Mouse (Mus musculus) G1E (cell line): ENCODE measurements around the gene Kif3b.

Source experiments
- CTCF ChIP-seq: IDR thresholded peaks from 2 replicates; pipeline ENCODE4 v1.5.1; 2012; ENCODE audit warnings: low read depth, low read length, inconsistent platforms, mixed read lengths
- GATA1 ChIP-seq: IDR thresholded peaks from 2 replicates; pipeline ENCODE4 v1.6.1; 2012; ENCODE audit warnings: borderline replicate concordance, low read length, inconsistent platforms, mixed read lengths
- POLR2AphosphoS5 ChIP-seq: IDR thresholded peaks from 2 replicates; pipeline ENCODE4 v1.6.1; 2012; ENCODE audit warnings: low read depth, low read length, inconsistent platforms; ENCODE audit not compliant: insufficient replicate concordance
- TAL1 ChIP-seq: conservative IDR thresholded peaks from 2 replicates; pipeline ENCODE4 v1.6.1; 2012; ENCODE audit warnings: low read depth, low read length, inconsistent platforms, mixed read lengths

- TF ChIP-seq CTCF (no peak), POLR2AphosphoS5 (no peak), TAL1 (no peak), GATA1 (no peak)
Observed at GRCm38 (mm10) chr2:153334281-153334680, 43.1 kb downstream of the Kif3b start.
